In genomic region chr14:122489686-122490414, GRCm38 (mm10) we compare ENCODE assay signal across 11 mouse cellular contexts. TPM values are rescaled to one million over a fixed set of nuclear protein-coding genes. Genes with fewer than 3 reads are reported as not detected.
DNase-seq lines count a peak whose midpoint lies in the region; ATAC-seq and TF ChIP-seq lines count a peak whose summit lies in the region.
"Had no signal": no experiment of that assay in that cellular context is flagged by ENCODE, and none has a peak within 500 bp of the region (broad histone marks: within the 10 kb centered on the region; RNA-seq: fewer than 3 reads in every experiment).

No protein-coding gene starts in this region.

- peak; percentile 77 for DNase-seq in embryo, embryonic 10.5 days (ENCODE audit: low spot score)
- DNase-seq in naive thymus-derived CD4-positive, alpha-beta T cell, adult 2 months (ENCODE audit: low read depth) = peak; percentile 36
- no peak for DNase-seq in frontal cortex, postnatal 36 days (ENCODE audit: low spot score in 2 of 2)
- DNase-seq in adrenal gland, postnatal 14 days = no peak
- DNase-seq in adrenal gland, adult 8-10 months = no peak

- TF ChIP-seq CTCF in intestine, postnatal 0 days (IDR thresholded peaks at IDR 0.05; ENCODE audit: low read depth) = no peak

- no peak overlapping the region; the same call in 1 of the 2 replicates for H3K4me2 ChIP-seq in intestine, postnatal 0 days (replicated peaks; ENCODE audit: low read depth)
- H3K4me2 ChIP-seq in intestine, embryonic 15.5 days (replicated peaks) = no peak overlapping the region
- peak overlapping the region; percentile 49 for H3K4me2 ChIP-seq in hindbrain, embryonic 13.5 days

- no peaks in the 10 kb centered on the region for H3K4me1 ChIP-seq in intestine, postnatal 0 days (replicated peaks; ENCODE audit: control insufficient read depth, insufficient read depth, low read length)
- H3K4me1 ChIP-seq in intestine, embryonic 15.5 days (replicated peaks) = peaks cover 5% of the 10 kb centered on the region
- peaks cover 13% of the 10 kb centered on the region for H3K4me1 ChIP-seq in hindbrain, embryonic 13.5 days (replicated peaks)

- H3K27me3 ChIP-seq in intestine, postnatal 0 days (replicated peaks; ENCODE audit: control insufficient read depth, insufficient read depth, low read length) = peaks cover 87% of the 10 kb centered on the region
- H3K27me3 ChIP-seq in intestine, embryonic 15.5 days (replicated peaks) = peaks cover 57% of the 10 kb centered on the region
- peaks cover 71% of the 10 kb centered on the region for H3K27me3 ChIP-seq in hindbrain, embryonic 13.5 days

- H3K9ac ChIP-seq in intestine, postnatal 0 days (ENCODE audit: low read depth, low read length) = no peak overlapping the region
- no peak overlapping the region for H3K9ac ChIP-seq in intestine, embryonic 15.5 days
- no peak overlapping the region for H3K9ac ChIP-seq in hindbrain, embryonic 13.5 days
- H3K9ac ChIP-seq: liver, embryonic 14.5 days had no signal

- H3K9me3 ChIP-seq in intestine, postnatal 0 days (ENCODE audit: control insufficient read depth) = no peaks in the 10 kb centered on the region
- H3K9me3 ChIP-seq in intestine, embryonic 15.5 days = no peaks in the 10 kb centered on the region
- H3K9me3 ChIP-seq in hindbrain, embryonic 13.5 days = peaks cover 3% of the 10 kb centered on the region; the same call in 1 of the 2 replicates

- 0 out of 2 replicates have a peak overlapping the region, but pooled peaks have one; percentile 27 for H3K4me3 ChIP-seq in intestine, postnatal 0 days (ENCODE audit: low read depth, low read length)
- H3K4me3 ChIP-seq in intestine, embryonic 15.5 days (replicated peaks) = no peak overlapping the region
- H3K4me3 ChIP-seq in hindbrain, embryonic 13.5 days = no peak overlapping the region

- 6% methylated on average over 12 of the region's 12 CpGs for WGBS in intestine, postnatal 0 days
- WGBS in intestine, embryonic 15.5 days = 2% methylated on average over 12 of the region's 12 CpGs
- 2% methylated on average over 12 of the region's 12 CpGs for WGBS in hindbrain, embryonic 13.5 days

- no peak for ATAC-seq in intestine, postnatal 0 days
- no peak for ATAC-seq in intestine, embryonic 15.5 days
- no peak for ATAC-seq in hindbrain, embryonic 13.5 days (ENCODE audit: low FRiP score)

- H3K27ac ChIP-seq in intestine, postnatal 0 days (ENCODE audit: low read depth, low read length) = no peak overlapping the region
- H3K27ac ChIP-seq in intestine, embryonic 15.5 days = no peak overlapping the region
- peak overlapping the region; percentile 31; the same call in 1 of the 2 replicates for H3K27ac ChIP-seq in hindbrain, embryonic 13.5 days
- H3K27ac ChIP-seq: liver, embryonic 14.5 days had no signal

- no peaks in the 10 kb centered on the region for H3K36me3 ChIP-seq in intestine, postnatal 0 days (ENCODE audit: control insufficient read depth, insufficient read depth)
- H3K36me3 ChIP-seq in intestine, embryonic 15.5 days = no peaks in the 10 kb centered on the region
- H3K36me3 ChIP-seq in hindbrain, embryonic 13.5 days = no peaks in the 10 kb centered on the region
- H3K36me3 ChIP-seq: G1E had no signal

RNA-seq across cellular contexts. Expression of gene Gm10837, which starts 0.5 kb away (rescaled TPM):
- not detected in 2 replicates for polyA plus RNA-seq in intestine, postnatal 0 days (2015; fragmentation: Nextera tagmentation; extraction: Ambion mirVana)
- not detected in 2 replicates for polyA plus RNA-seq in intestine, embryonic 15.5 days (2015; fragmentation: Nextera tagmentation; extraction: Ambion mirVana)
- 0.41 and 0.74 TPM in 2 replicates for polyA plus RNA-seq in hindbrain, embryonic 13.5 days (2015; fragmentation: Nextera tagmentation; extraction: Ambion mirVana)
- total RNA-seq in adrenal gland, postnatal 14 days (2021) = not detected in 2 replicates
- total RNA-seq in adrenal gland, adult 8-10 months (2022) = not detected
- polyA plus RNA-seq: G1E; gonadal fat pad, adult 2 months; liver, embryonic 14.5 days had no signal

RNA-seq across cellular contexts. Expression of gene Zic2, which starts 14.6 kb away (rescaled TPM):
- polyA plus RNA-seq in intestine, postnatal 0 days (2015; fragmentation: Nextera tagmentation; extraction: Ambion mirVana) = not detected in 2 replicates
- polyA plus RNA-seq in intestine, embryonic 15.5 days (2015; fragmentation: Nextera tagmentation; extraction: Ambion mirVana) = not detected in 2 replicates
- 9.3 and 13.7 TPM in 2 replicates for polyA plus RNA-seq in hindbrain, embryonic 13.5 days (2015; fragmentation: Nextera tagmentation; extraction: Ambion mirVana)
- 0.64 TPM in 1 of 2 replicates, not detected in the other for total RNA-seq in adrenal gland, postnatal 14 days (2021)
- under 1 TPM in 1 of 4 experiments, not detected in 3; 0.09 TPM for total RNA-seq in adrenal gland, adult 8-10 months (2022)
- polyA plus RNA-seq: G1E had no signal

RNA-seq across cellular contexts. Expression of gene Zic5, which starts 24.4 kb away (rescaled TPM):
- not detected in 2 replicates for polyA plus RNA-seq in intestine, postnatal 0 days (2015; fragmentation: Nextera tagmentation; extraction: Ambion mirVana)
- 0.16 TPM in 1 of 2 replicates, not detected in the other for polyA plus RNA-seq in intestine, embryonic 15.5 days (2015; fragmentation: Nextera tagmentation; extraction: Ambion mirVana)
- 10.9 and 13.9 TPM in 2 replicates for polyA plus RNA-seq in hindbrain, embryonic 13.5 days (2015; fragmentation: Nextera tagmentation; extraction: Ambion mirVana)
- 0.11 TPM in 1 of 2 replicates, not detected in the other for total RNA-seq in adrenal gland, postnatal 14 days (2021)
- under 1 TPM in 1 of 4 experiments, not detected in 3; 0.23 TPM for total RNA-seq in adrenal gland, adult 8-10 months (2022)
- polyA plus RNA-seq: G1E; gonadal fat pad, adult 2 months; liver, embryonic 14.5 days had no signal

RNA-seq across cellular contexts. Expression of gene Gm5089, which starts 38.9 kb away (rescaled TPM):
- not detected in 2 replicates for polyA plus RNA-seq in intestine, postnatal 0 days (2015; fragmentation: Nextera tagmentation; extraction: Ambion mirVana)
- not detected in 2 replicates for polyA plus RNA-seq in intestine, embryonic 15.5 days (2015; fragmentation: Nextera tagmentation; extraction: Ambion mirVana)
- 1.8 and 3.0 TPM in 2 replicates for polyA plus RNA-seq in hindbrain, embryonic 13.5 days (2015; fragmentation: Nextera tagmentation; extraction: Ambion mirVana)
- total RNA-seq in adrenal gland, postnatal 14 days (2021) = not detected in 2 replicates
- not detected for total RNA-seq in adrenal gland, adult 8-10 months (2022)
- polyA plus RNA-seq: G1E; gonadal fat pad, adult 2 months; liver, embryonic 14.5 days had no signal

RNA-seq across cellular contexts. Expression of gene Pcca, which starts 44.3 kb away (rescaled TPM):
- polyA plus RNA-seq in intestine, postnatal 0 days (2015; fragmentation: Nextera tagmentation; extraction: Ambion mirVana) = 5.9 and 7.7 TPM in 2 replicates
- 18.9 and 19.1 TPM in 2 replicates for polyA plus RNA-seq in intestine, embryonic 15.5 days (2015; fragmentation: Nextera tagmentation; extraction: Ambion mirVana)
- 26.7 and 29.7 TPM in 2 replicates for polyA plus RNA-seq in hindbrain, embryonic 13.5 days (2015; fragmentation: Nextera tagmentation; extraction: Ambion mirVana)
- 189 and 214 TPM in 2 replicates for total RNA-seq in adrenal gland, postnatal 14 days (2021)
- 100 to 1,000 TPM; 101 to 165 (median 136) TPM for total RNA-seq in adrenal gland, adult 8-10 months (2022)

Comparison
In these comparisons a context has a peak if more than half of its experiments do, and no peak if none do; other contexts are left out.
1. DNase-seq: peak in embryo, embryonic 10.5 days (single experiment) and naive thymus-derived CD4-positive, alpha-beta T cell, adult 2 months (single experiment); none in frontal cortex, postnatal 36 days (0 of 2), adrenal gland, postnatal 14 days (single experiment) and adrenal gland, adult 8-10 months (single experiment).
2. RNA of gene Zic5, which starts 24.4 kb away (polyA plus RNA-seq): 10.9 to 13.9 TPM in hindbrain, embryonic 13.5 days; 0.16 TPM in intestine, embryonic 15.5 days and not detected in intestine, postnatal 0 days; every median in the first group is over 10 times any median in the second.